Mouse (Mus musculus): Measurements from ENCODE around the gene Myf5.

Gene Myf5

GRCm38 (mm10) chr10:107485870-107486269 is at the start of gene Myf5:
Myf5 (minus strand) TSS chr10:107486134.
- in situ Hi-C loops (cut with MboI) = no loop called here

DNA sequence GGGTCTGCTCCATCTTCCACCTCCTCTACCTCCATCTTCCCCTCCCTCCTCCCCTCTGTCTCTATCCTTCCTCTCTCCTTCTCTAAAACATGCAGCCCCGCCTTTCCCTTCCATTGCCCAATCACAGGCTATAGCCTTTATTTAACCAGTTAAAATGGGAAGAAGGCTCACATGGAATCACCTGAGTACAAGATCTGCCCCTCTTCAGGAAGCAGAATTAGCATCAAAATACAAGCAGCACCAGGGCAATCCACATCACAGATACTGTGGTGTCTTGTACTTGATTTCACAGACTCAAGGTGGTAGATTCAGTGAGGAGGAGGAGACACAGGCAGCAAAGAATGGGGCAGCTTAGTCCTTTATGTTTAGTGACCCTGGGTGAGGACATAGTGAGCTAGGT is 42.8 kb upstream of the Myf5 start:
- in situ Hi-C loops (cut with MboI) = no loop called here

GRCm38 (mm10) chr10:107519216-107519615 is 33.3 kb upstream of the Myf5 start:
- in situ Hi-C loops (cut with MboI) = no loop called here

GRCm38 (mm10) chr10:107516641-107517040 is 30.7 kb upstream of the Myf5 start:
- in situ Hi-C loops (cut with MboI) = no loop called here

- in situ Hi-C loops (cut with MboI) = no loop called here
Observed at GRCm38 (mm10) chr10:107514735-107515134, 28.8 kb upstream of the Myf5 start.

DNA sequence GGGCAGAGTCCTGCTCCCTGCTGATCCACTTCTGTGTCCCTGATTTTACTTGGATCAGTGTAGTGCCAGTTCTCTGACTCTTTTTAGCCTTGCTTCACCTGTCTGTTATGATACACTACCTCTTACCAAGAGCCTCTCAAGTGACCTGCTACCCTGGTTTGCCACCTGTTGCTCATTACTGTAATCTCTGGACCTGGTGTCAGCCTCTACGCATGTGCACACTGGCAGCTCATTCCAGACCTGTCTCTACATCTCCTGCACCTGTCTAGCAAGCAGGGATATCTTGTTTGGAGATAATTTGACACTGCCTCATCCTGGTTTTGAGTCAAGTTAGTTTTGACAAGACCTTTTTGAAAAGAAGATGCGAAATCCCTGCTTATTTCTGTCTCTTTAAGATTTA is 20.5 kb upstream of the Myf5 start:
- in situ Hi-C loops (cut with MboI) = no loop called here

GRCm38 (mm10) chr10:107503430-107503829 is 17.5 kb upstream of the Myf5 start:
- in situ Hi-C loops (cut with MboI) = no loop called here

GRCm38 (mm10) chr10:107502193-107502592 is 16.3 kb upstream of the Myf5 start:
- in situ Hi-C loops (cut with MboI) = no loop called here

DNA sequence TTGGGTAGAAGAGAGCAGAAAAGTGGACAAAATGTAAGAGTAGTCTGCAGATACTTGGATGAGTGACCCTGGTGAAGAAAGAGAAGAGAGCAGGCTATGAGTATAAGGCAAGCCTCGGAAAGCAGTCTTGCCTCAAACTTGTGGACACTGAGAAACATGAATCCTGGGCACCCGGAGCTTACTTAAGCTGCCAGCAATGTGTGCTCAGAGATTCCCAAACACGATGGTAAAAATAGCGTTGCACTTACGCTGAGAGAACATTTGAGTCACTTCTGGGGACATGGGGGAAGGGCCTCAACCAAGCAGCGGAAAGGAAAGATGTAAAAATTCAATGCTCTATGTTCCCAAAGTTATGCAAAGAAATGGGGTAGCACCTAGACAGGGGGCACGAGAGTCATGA is 13.7 kb upstream of the Myf5 start:
- in situ Hi-C loops (cut with MboI) = no loop called here

- in situ Hi-C loops (cut with MboI) = no loop called here
Observed at GRCm38 (mm10) chr10:107496402-107496801, 10.5 kb upstream of the Myf5 start.

DNA sequence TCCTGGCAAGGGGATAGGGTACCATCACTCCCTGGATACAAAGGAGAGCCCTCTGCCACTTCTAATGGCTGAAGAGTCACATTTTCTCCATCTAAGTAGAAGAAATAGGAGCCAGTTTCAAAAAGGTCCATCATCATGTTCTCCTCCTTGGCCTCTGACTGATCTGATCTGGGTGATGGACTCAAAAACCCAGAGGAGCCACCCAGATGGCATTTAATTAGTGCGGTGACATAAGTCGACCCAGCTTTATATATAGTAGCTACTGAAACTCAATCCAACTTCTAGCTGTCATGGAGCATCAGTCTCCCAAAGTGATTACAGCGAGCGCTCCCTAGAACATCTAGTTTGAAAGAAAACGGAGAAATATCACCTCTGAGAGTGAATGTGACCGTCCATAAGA is 8.6 kb upstream of the Myf5 start, which contains the start of gene Myf6:
Gene Myf6, minus strand, starts transcription at position 170 of the 400 bp plus-strand sequence.
- in situ Hi-C loops (cut with MboI) = no loop called here

DNA sequence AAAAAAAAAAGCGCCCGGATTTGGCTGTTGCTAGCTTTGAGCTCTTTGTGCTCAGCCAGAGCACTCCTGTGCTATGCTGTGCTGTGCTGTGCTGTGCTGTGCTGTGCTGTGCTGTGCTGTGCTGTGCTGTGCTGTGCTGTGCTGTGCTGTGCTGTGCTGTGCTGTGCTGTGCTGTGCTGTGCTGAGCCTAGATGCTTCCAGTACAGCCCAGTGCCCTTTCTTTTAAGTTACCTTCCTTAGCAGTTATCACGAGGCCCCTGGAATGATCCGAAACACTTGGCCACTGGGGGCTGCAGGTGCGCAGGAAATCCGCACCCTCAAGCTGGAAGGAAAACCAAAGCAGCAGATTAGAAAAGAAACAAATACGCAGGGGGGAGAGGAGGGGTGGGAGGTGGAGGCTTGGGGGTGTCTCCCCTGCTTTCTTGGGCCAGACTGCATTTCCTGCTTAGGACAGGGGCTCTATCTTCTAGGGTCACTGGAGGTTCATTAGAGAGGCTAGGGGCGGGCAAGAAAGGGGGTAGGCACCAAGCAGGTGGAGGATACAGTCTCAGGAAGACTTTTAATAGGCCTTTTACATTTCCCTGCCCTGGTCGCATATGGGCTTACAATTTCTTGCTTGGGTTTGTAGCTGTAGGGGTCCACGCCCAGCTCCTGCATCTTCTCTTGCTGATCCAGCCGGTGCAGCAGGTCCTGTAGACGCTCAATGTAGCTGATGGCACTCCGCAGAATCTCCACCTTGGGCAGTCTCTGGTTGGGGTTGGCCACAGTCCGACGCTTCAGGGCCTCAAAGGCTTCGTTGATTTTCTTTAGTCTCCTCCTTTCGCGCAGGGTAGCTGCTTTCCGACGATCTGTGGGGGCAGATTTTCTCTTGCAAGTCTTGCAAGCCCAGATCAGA is 7.9 kb upstream of the Myf5 start:
- in situ Hi-C loops (cut with MboI) = no loop called here

- in situ Hi-C loops (cut with MboI) = no loop called here
Observed at GRCm38 (mm10) chr10:107492867-107493579, 7.1 kb upstream of the Myf5 start.

GRCm38 (mm10) chr10:107488654-107489315 is 2.9 kb upstream of the Myf5 start:
- in situ Hi-C loops (cut with MboI) = no loop called here

- in situ Hi-C loops (cut with MboI) = no loop called here
Observed at GRCm38 (mm10) chr10:107486770-107487169, 836 bp upstream of the Myf5 start.

DNA sequence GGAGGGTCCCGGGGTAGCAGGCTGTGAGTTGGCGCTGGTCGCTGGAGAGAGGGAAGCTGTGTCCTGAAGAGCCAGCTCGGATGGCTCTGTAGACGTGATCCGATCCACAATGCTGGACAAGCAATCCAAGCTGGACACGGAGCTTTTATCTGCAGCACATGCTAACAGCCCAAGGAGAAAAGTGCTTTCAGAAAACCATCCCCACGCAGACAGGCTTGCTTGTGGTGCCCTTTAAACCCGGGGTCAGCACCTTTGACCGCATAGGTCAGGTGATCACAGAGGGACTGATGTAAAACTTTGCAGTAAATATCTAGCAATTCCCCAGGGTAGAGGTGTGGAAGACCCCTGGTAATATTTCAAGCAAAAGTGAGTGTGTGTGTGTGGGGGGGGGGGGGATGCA is 1.9 kb downstream of the Myf5 start:
- in situ Hi-C loops (cut with MboI) = no loop called here

GRCm38 (mm10) chr10:107473497-107473896 is 12.4 kb downstream of the Myf5 start:
- in situ Hi-C loops (cut with MboI) = no loop called here

DNA sequence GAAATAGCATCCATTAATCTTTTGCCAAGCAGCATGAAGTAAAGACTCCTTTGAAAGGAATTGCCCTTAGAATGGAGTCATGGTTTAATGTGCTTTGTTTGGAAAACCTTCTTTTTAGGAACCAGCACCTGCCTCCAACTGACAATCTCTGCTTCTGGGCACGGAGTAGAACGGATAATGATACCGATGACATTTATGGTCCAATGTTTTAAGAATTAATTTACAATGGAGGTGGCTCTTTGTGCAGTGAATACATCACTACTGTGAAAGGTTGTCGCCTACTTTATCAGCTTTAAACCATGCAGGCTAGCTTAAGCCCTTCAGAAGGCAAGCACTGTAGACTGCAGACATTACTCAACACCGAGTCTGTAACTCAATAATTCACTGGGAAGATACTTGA is 14.2 kb downstream of the Myf5 start:
- in situ Hi-C loops (cut with MboI) = no loop called here

GRCm38 (mm10) chr10:107467819-107468218 is 18.1 kb downstream of the Myf5 start:
- in situ Hi-C loops (cut with MboI) = no loop called here

DNA sequence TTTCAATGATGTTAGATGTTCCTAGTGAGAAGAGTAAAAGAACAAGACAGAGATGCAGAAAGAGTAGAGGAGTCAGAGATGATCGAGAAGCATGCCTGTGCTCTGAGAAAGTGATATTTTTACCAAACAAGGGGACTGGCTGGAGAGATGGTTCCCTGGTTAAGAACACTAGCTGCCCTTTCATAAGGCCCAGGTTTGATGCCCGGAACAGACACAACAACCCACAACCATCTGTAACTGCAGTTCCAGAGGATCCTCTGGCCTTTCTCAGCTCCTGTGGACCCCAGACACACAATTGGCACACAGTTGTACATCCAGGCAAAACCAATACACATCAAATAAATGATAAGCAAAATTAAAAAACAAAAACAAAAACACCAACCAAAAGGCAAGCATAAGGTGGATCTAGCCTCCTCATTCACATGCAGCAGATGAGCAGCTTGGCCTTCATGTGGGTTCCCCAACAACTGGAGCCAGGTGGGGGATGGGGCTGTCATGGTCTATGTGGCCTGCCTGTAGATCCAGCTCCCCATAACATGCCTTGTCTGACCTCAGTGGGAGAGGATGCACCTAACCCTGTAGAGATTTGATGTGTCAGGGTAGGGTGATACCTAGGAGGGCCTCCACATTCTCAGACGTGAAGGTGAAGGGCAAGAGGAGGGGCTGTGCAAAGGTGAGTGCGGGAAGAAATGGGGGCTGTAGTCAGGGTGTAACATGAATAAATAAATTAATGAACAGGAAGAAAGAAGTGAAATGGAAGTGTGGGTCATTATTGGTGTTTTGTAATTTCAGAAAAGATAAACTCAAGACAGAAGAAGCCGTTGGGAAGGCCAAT is 36.2 kb downstream of the Myf5 start:
- in situ Hi-C loops (cut with MboI) = no loop called here

DNA sequence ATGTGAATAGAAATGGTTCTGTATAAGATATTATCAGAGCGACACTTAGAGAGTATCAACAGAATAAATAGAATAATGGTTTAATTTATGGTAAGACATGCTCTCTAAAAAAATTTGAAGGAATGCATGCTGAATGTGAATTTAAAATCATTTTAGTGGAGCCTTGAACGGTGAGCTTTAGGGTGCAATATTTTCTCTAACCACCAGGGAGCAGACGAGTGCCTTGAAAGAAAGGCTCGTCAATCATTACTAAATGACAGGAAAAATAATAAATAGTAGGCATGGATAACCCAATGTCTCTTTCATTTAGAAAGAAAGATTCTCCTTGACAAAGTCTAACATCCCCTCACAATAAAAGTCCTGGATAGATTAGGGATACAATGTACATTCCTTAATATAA is 43.2 kb downstream of the Myf5 start:
- in situ Hi-C loops (cut with MboI) = no loop called here

DNA sequence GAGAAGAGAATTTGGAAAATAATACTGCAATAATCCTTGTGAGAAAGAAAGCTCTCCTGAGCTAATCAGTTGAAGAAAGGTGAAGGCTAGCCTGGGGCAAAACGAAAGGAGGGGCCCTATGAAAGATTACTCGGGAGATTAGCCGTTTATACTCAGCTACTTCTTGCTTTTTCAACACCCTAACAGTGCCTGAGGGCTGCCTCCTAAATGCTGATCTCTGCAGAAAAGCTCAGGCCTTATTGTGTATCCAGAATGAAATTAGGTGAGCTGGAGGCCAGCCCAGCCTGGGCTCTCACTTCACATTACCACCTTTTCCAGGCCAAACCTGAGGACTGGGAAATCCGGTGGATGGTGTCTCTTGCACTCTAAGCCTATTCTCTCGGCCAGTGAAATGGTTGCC is 49.0 kb downstream of the Myf5 start:
- in situ Hi-C loops (cut with MboI) = no loop called here
